19 mouse cellular contexts compared by ENCODE assay signal in genomic region chr3:157723184-157723583, GRCm38 (mm10).
"Had no signal": no experiment of that assay in that cellular context is flagged by ENCODE, and none has a peak within 500 bp of the region (broad histone marks: within the 10 kb centered on the region; RNA-seq: fewer than 3 reads in every experiment).

No protein-coding gene starts in this region.

- H3K27me3 ChIP-seq: liver, embryonic 13.5 days; neural tube, embryonic 13.5 days; neural tube, embryonic 15.5 days had no signal

- H3K4me3 ChIP-seq: liver, embryonic 13.5 days; midbrain, embryonic 12.5 days; myocyte; neural tube, embryonic 13.5 days; neural tube, embryonic 15.5 days had no signal

- H3K4me1 ChIP-seq: liver, embryonic 13.5 days; midbrain, embryonic 12.5 days; neural tube, embryonic 13.5 days; neural tube, embryonic 15.5 days had no signal

- ATAC-seq: midbrain, embryonic 16.5 days had no signal

- H3K9ac ChIP-seq: liver, embryonic 13.5 days; lung, embryonic 14.5 days; midbrain, embryonic 12.5 days; neural tube, embryonic 13.5 days; neural tube, embryonic 15.5 days had no signal

- H3K4me2 ChIP-seq: liver, embryonic 13.5 days; lung, embryonic 14.5 days; midbrain, embryonic 12.5 days; neural tube, embryonic 13.5 days; neural tube, embryonic 15.5 days had no signal

- DNase-seq: liver, embryonic 13.5 days; lung, adult 18-20 months; lung, embryonic 14.5 days; lung, postnatal 10 days; lung, postnatal 4 days; midbrain, embryonic 14.5 days; retina, postnatal 1 day; right cerebral cortex, adult 18-20 months; right cerebral cortex, postnatal 25 days; right cerebral cortex, postnatal 4 days; spleen, adult 18-20 months; thymus, adult 18-20 months; thymus, postnatal 14 days; thymus, postnatal 36 days had no signal

- H3K36me3 ChIP-seq: liver, embryonic 13.5 days; midbrain, embryonic 12.5 days; neural tube, embryonic 13.5 days; neural tube, embryonic 15.5 days had no signal

- H3K9me3 ChIP-seq: liver, embryonic 13.5 days; midbrain, embryonic 12.5 days; neural tube, embryonic 13.5 days; neural tube, embryonic 15.5 days had no signal

- H3K27ac ChIP-seq: liver, embryonic 13.5 days; midbrain, embryonic 12.5 days; neural tube, embryonic 13.5 days; neural tube, embryonic 15.5 days had no signal
